19 mouse cellular contexts compared by ENCODE assay signal in the genomic region with DNA sequence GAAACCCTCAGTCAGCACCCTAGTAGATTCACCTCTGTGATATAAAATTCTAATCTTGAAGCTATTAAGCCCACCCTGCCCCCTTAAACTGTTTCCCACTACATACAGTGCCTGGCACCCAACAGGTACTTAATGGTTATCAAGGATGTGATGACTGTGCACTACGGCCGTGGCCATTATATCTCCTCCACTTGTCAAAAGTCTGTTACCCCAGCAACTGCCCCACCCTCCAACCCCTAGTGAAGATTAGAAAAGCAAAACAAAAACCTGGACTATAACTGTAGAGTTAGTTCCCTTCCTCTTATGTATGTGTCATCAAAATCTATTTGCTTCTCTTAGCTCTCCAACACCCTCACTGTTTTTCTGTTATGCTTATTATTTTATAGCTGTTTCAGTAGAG. TPM values are rescaled to one million over a fixed set of nuclear protein-coding genes. Genes with fewer than 3 reads are reported as not detected.
DNase-seq lines count a peak whose midpoint lies in the region; ATAC-seq lines count a peak whose summit lies in the region.
"Had no signal": no experiment of that assay in that cellular context is flagged by ENCODE, and none has a peak within 500 bp of the region (broad histone marks: within the 10 kb centered on the region; RNA-seq: fewer than 3 reads in every experiment).

No protein-coding gene starts in this region.

- peaks cover 34% of the 10 kb centered on the region for H3K4me1 ChIP-seq in liver, embryonic 15.5 days (replicated peaks)
- peaks cover 2% of the 10 kb centered on the region; the same call in 1 of the 2 replicates for H3K4me1 ChIP-seq in hindbrain, embryonic 11.5 days (replicated peaks; ENCODE audit: control insufficient read depth, insufficient read depth, low read length)
- H3K4me1 ChIP-seq: embryonic facial prominence, embryonic 12.5 days had no signal

- ATAC-seq in erythroid progenitor cell, adult 5-6 weeks (replicated peaks; ENCODE audit: low FRiP score, poor library complexity, severe bottlenecking): peak; percentile 57; the same call in 1 of the 2 replicates
- ATAC-seq in liver, embryonic 15.5 days (ENCODE audit: insufficient read depth): peak; percentile 47; the same call in 1 of the 2 replicates
- ATAC-seq in hindbrain, embryonic 11.5 days (ENCODE audit: low FRiP score): no peak
- ATAC-seq in erythroblast, adult 5-6 weeks (replicated peaks; ENCODE audit: low FRiP score, poor library complexity, severe bottlenecking): no peak
- ATAC-seq: activated CD4-positive, CD25-positive, alpha-beta regulatory T cell, adult 4 months; hindbrain, embryonic 16.5 days; lung, postnatal 0 days had no signal

- no peak overlapping the region for H3K4me3 ChIP-seq in liver, embryonic 15.5 days (replicated peaks)
- no peak overlapping the region for H3K4me3 ChIP-seq in hindbrain, embryonic 11.5 days (ENCODE audit: low read depth, low read length)
- H3K4me3 ChIP-seq: embryonic facial prominence, embryonic 12.5 days; forebrain, embryonic 10.5 days; kidney, embryonic 15.5 days; limb, embryonic 13.5 days; midbrain, embryonic 12.5 days; myocyte had no signal

- H3K9me3 ChIP-seq in liver, embryonic 15.5 days (replicated peaks): no peaks in the 10 kb centered on the region
- H3K9me3 ChIP-seq in hindbrain, embryonic 11.5 days (ENCODE audit: control insufficient read depth, low read length): no peaks in the 10 kb centered on the region
- H3K9me3 ChIP-seq: embryonic facial prominence, embryonic 12.5 days; forebrain, embryonic 10.5 days; kidney, embryonic 15.5 days; limb, embryonic 13.5 days; midbrain, embryonic 12.5 days had no signal

- 25% methylated on average over 2 of the region's 2 CpGs for WGBS in liver, embryonic 15.5 days (ENCODE audit: insufficient replicate concordance)
- WGBS in hindbrain, embryonic 11.5 days: 74% methylated on average over 2 of the region's 2 CpGs

- DNase-seq in lung, postnatal 36 days: peak; percentile 28
- no peak for DNase-seq in lung, postnatal 4 days
- DNase-seq in hindbrain, embryonic 11.5 days (ENCODE audit: low spot score): no peak
- DNase-seq in kidney, adult 18-20 months: no peak
- DNase-seq: cerebellum, postnatal 36 days; heart, adult 18-20 months; retina, postnatal 1 day had no signal

- no peak overlapping the region for H3K27ac ChIP-seq in liver, embryonic 15.5 days (replicated peaks)
- H3K27ac ChIP-seq in hindbrain, embryonic 11.5 days (ENCODE audit: low read depth, low read length): no peak overlapping the region
- H3K27ac ChIP-seq: embryonic facial prominence, embryonic 12.5 days; forebrain, embryonic 10.5 days; kidney, embryonic 15.5 days; limb, embryonic 13.5 days; midbrain, embryonic 12.5 days had no signal

- H3K9ac ChIP-seq in liver, embryonic 15.5 days: no peak overlapping the region
- no peak overlapping the region for H3K9ac ChIP-seq in hindbrain, embryonic 11.5 days (ENCODE audit: low read depth, low read length)
- H3K9ac ChIP-seq: embryonic facial prominence, embryonic 12.5 days; kidney, embryonic 15.5 days; limb, embryonic 13.5 days; midbrain, embryonic 12.5 days had no signal

- H3K4me2 ChIP-seq in liver, embryonic 15.5 days: no peak overlapping the region
- no peak overlapping the region for H3K4me2 ChIP-seq in hindbrain, embryonic 11.5 days (replicated peaks; ENCODE audit: low read depth, low read length)
- H3K4me2 ChIP-seq: embryonic facial prominence, embryonic 12.5 days; kidney, embryonic 15.5 days; limb, embryonic 13.5 days; midbrain, embryonic 12.5 days had no signal

- no peaks in the 10 kb centered on the region for H3K36me3 ChIP-seq in liver, embryonic 15.5 days (replicated peaks)
- no peaks in the 10 kb centered on the region for H3K36me3 ChIP-seq in hindbrain, embryonic 11.5 days (ENCODE audit: control insufficient read depth, insufficient read depth, low read length)

- no peaks in the 10 kb centered on the region for H3K27me3 ChIP-seq in liver, embryonic 15.5 days
- no peaks in the 10 kb centered on the region for H3K27me3 ChIP-seq in hindbrain, embryonic 11.5 days (ENCODE audit: control insufficient read depth, insufficient read depth, low read length)
- H3K27me3 ChIP-seq: embryonic facial prominence, embryonic 12.5 days; kidney, embryonic 15.5 days; limb, embryonic 13.5 days; midbrain, embryonic 12.5 days had no signal

RNA-seq across cellular contexts. Expression of gene Klf7, which starts 40.9 kb away (rescaled TPM):
- 3.4 and 9.4 TPM in 2 replicates for total RNA-seq in erythroid progenitor cell, adult 5-6 weeks (2015; ENCODE audit: low replicate concordance)
- 0.51 and 4.0 TPM in 2 replicates for total RNA-seq in erythroid progenitor cell, adult 5-6 weeks (2017; ENCODE audit: low replicate concordance)
- 6.2 TPM in 2 replicates for polyA plus RNA-seq in liver, embryonic 15.5 days (2015; fragmentation: Nextera tagmentation; extraction: Ambion mirVana)
- polyA plus RNA-seq in hindbrain, embryonic 11.5 days (2014; fragmentation: Nextera tagmentation; extraction: Ambion mirVana): 31.4 and 33.6 TPM in 2 replicates
- total RNA-seq in erythroblast, adult 5-6 weeks (2015; ENCODE audit: low replicate concordance): 6.1 and 7.3 TPM in 2 replicates
- 2.4 and 4.1 TPM in 2 replicates for total RNA-seq in erythroblast, adult 5-6 weeks (2017; ENCODE audit: low replicate concordance)

Comparison
In these comparisons a context has a peak if more than half of its experiments do, and no peak if none do; other contexts are left out.
1. ATAC-seq: peak in erythroid progenitor cell, adult 5-6 weeks (single experiment) and liver, embryonic 15.5 days (single experiment); none in hindbrain, embryonic 11.5 days (single experiment) and erythroblast, adult 5-6 weeks (single experiment).